Mouse (Mus musculus) heart, adult 2 months (tissue): ENCODE measurements around the gene Gm13420.

Source experiments
- CTCF ChIP-seq: fragments of 200-600 bp; IDR thresholded peaks from 2 replicates; pipeline ENCODE4 v1.8.1; 2022; ENCODE audit warnings: antibody characterized with exemption, mild to moderate bottlenecking, moderate library complexity
- POLR2A ChIP-seq: fragments of 200-500 bp; IDR thresholded peaks from 2 replicates; pipeline ENCODE4 v1.6.1; 2011; ENCODE audit warnings: mild to moderate bottlenecking, low read depth, low read length, control low read depth; ENCODE audit not compliant: insufficient read depth

- TF ChIP-seq CTCF: no peak
- TF ChIP-seq POLR2A: no peak
Measured at GRCm38 (mm10) chr2:29705493-29705892, 46.0 kb downstream of the Gm13420 start.
